Mouse (Mus musculus): Measurements from ENCODE around the gene Gja10.

Gene Gja10

GRCm38 (mm10) chr4:32560724-32561554 is 41.6 kb downstream of the Gja10 start:
- DNase-seq (ENCODE audit: low spot score) = no peak

- no peak for DNase-seq (ENCODE audit: low spot score)
Observed at GRCm38 (mm10) chr4:32560246-32560645, 42.3 kb downstream of the Gja10 start.

GRCm38 (mm10) chr4:32555506-32555905 is 47.1 kb downstream of the Gja10 start:
- DNase-seq (ENCODE audit: low spot score) = no peak

GRCm38 (mm10) chr4:32551337-32551736 is 51.2 kb downstream of the Gja10 start:
- no peak for DNase-seq (ENCODE audit: low spot score)

- no peak for DNase-seq (ENCODE audit: low spot score)
Observed at GRCm38 (mm10) chr4:32549150-32549549, 53.4 kb downstream of the Gja10 start.

Data from urinary bladder, postnatal 10 days (tissue).